Mouse (Mus musculus): ENCODE measurements at regions not wholly inside any gene's neighbourhood (a gene's known extent, or its start where the extent isn't known, plus 50 kb on each side); places are given as distances from the start of the nearest gene placed in this dataset.

GRCm38 (mm10) chr12:59834809-59835208 lies 615.3 kb upstream of the Fbxo33 start:
- DNase-seq, result no peak

- DNase-seq, result no peak
These were observed 603.4 kb upstream of the Fbxo33 start for GRCm38 (mm10) chr12:59822918-59823317.

- no peak for DNase-seq
These were observed 602.9 kb upstream of the Fbxo33 start for GRCm38 (mm10) chr12:59822435-59822834.

GRCm38 (mm10) chr12:59821698-59822097 lies 602.2 kb upstream of the Fbxo33 start:
- DNase-seq, result no peak

GRCm38 (mm10) chr12:59815965-59816364 lies 596.4 kb upstream of the Fbxo33 start:
- DNase-seq, result no peak

- no peak for DNase-seq
These were observed 594.8 kb upstream of the Fbxo33 start for GRCm38 (mm10) chr12:59814356-59814755.

- DNase-seq, result no peak
These were observed 589.7 kb upstream of the Fbxo33 start for GRCm38 (mm10) chr12:59809224-59809623.

- peak; percentile 47 for DNase-seq
These were observed 578.5 kb upstream of the Fbxo33 start for GRCm38 (mm10) chr12:59798051-59798450.

- no peak for DNase-seq
These were observed 571.9 kb upstream of the Fbxo33 start for GRCm38 (mm10) chr12:59791473-59791872.

GRCm38 (mm10) chr12:59786831-59787230 lies 567.3 kb upstream of the Fbxo33 start:
- DNase-seq, result no peak

GRCm38 (mm10) chr12:59770980-59771379 lies 551.5 kb upstream of the Fbxo33 start:
- no peak for DNase-seq

GRCm38 (mm10) chr12:59762260-59762659 lies 542.7 kb upstream of the Fbxo33 start:
- no peak for DNase-seq

- no peak for DNase-seq
These were observed 525.2 kb upstream of the Fbxo33 start for GRCm38 (mm10) chr12:59744768-59745167.

- DNase-seq, result peak; percentile 18
These were observed 523.7 kb upstream of the Fbxo33 start for GRCm38 (mm10) chr12:59743211-59743610.

GRCm38 (mm10) chr12:59724951-59725350 lies 505.4 kb upstream of the Fbxo33 start:
- no peak for DNase-seq

- no peak for DNase-seq
These were observed 503.1 kb upstream of the Fbxo33 start for GRCm38 (mm10) chr12:59722471-59723182.

GRCm38 (mm10) chr12:59713216-59713615 lies 493.7 kb upstream of the Fbxo33 start:
- DNase-seq, result no peak

GRCm38 (mm10) chr12:59683235-59683634 lies 463.7 kb upstream of the Fbxo33 start:
- DNase-seq, result no peak

- no peak for DNase-seq
These were observed 443.6 kb upstream of the Fbxo33 start for GRCm38 (mm10) chr12:59663161-59663560.

- DNase-seq, result no peak
These were observed 411.2 kb upstream of the Fbxo33 start for GRCm38 (mm10) chr12:59630678-59631077.

- no peak for DNase-seq
These were observed 403.6 kb upstream of the Fbxo33 start for GRCm38 (mm10) chr12:59623147-59623546.

- DNase-seq, result no peak
These were observed 401.6 kb upstream of the Fbxo33 start for GRCm38 (mm10) chr12:59621132-59621531.

GRCm38 (mm10) chr12:59620340-59620739 lies 400.8 kb upstream of the Fbxo33 start:
- DNase-seq, result peak; percentile 42

- DNase-seq, result no peak
These were observed 396.6 kb upstream of the Fbxo33 start for GRCm38 (mm10) chr12:59616075-59616474.

- no peak for DNase-seq
These were observed 380.3 kb upstream of the Fbxo33 start for GRCm38 (mm10) chr12:59599785-59600184.

All from right cerebral cortex, postnatal 25 days (tissue).